Mouse (Mus musculus) MEL (cell line): ENCODE data around the gene Arl3. TPM values are rescaled to one million over a fixed set of nuclear protein-coding genes. Genes with fewer than 3 reads are reported as not detected.
A peak's percentile ranks its signal among the peaks of the same experiment; 100 is the strongest.

Source experiments
- DNase-seq: peaks from one replicate; pipeline ENCODE4 v3.0.0; 2011; ENCODE audit warnings: low read depth, low spot score
- H3K27ac ChIP-seq: 2 replicates; pipeline ENCODE4 v1.5.1; 2012; ENCODE audit warnings: low read depth, mild to moderate bottlenecking, control low read depth, low read length, moderate library complexity; ENCODE audit not compliant: control insufficient read depth
- H3K27me3 ChIP-seq, 2 experiments: fragments of 150-350 bp in 1 of 2; sonication (generic) in 1 of 2; 2 replicates each; pipeline ENCODE4 v1.6.1; 2012; ENCODE audit warnings: low read length in 2 of 2, mild to moderate bottlenecking in 2 of 2, improper control_type of control experiment in 1 of 2, moderate library complexity in 1 of 2; ENCODE audit not compliant: insufficient read depth in 2 of 2, control insufficient read depth in 1 of 2
- H3K36me3 ChIP-seq, 2 experiments: 2 replicates each; pipeline ENCODE4 v1.6.1; 2012 to 2014; ENCODE audit warnings: low read length in 2 of 2, improper control_type of control experiment in 1 of 2, inconsistent platforms in 1 of 2, mild to moderate bottlenecking in 1 of 2; ENCODE audit not compliant: insufficient read depth in 2 of 2, control insufficient read depth in 1 of 2
- H3K4me1 ChIP-seq, 2 experiments: fragments of 150-350 bp in 1 of 2; sonication (generic) in 1 of 2; 2 replicates each; pipeline ENCODE4 v1.6.1; 2012; ENCODE audit warnings: low read length in 2 of 2, improper control_type of control experiment in 1 of 2, mild to moderate bottlenecking in 1 of 2; ENCODE audit not compliant: insufficient read depth in 2 of 2, control insufficient read depth in 1 of 2
- H3K4me3 ChIP-seq, 2 experiments: fragments of 150-350 bp in 1 of 2; sonication (generic) in 1 of 2; 2 replicates each; pipeline ENCODE4 v1.5.1; 2012; ENCODE audit warnings: low read depth in 2 of 2, low read length in 2 of 2, mild to moderate bottlenecking in 2 of 2, moderate library complexity in 2 of 2, control low read depth in 1 of 2, improper control_type of control experiment in 1 of 2; ENCODE audit not compliant: control insufficient read depth in 1 of 2, insufficient read depth in 1 of 2
- H3K79me2 ChIP-seq: 2 replicates; pipeline ENCODE4 v1.6.1; 2012; ENCODE audit warnings: mild to moderate bottlenecking, low read length, moderate library complexity; ENCODE audit not compliant: control insufficient read depth, poor library complexity, insufficient read depth
- H3K9ac ChIP-seq: 2 replicates; pipeline ENCODE4 v1.6.1; 2012; ENCODE audit warnings: low read depth, mild to moderate bottlenecking, control low read depth, low read length, moderate library complexity; ENCODE audit not compliant: control insufficient read depth, poor library complexity, severe bottlenecking
- H3K9me3 ChIP-seq: fragments of 150-350 bp; sonication (generic); replicated peaks from 2 replicates; pipeline ENCODE4 v1.6.1; 2012; ENCODE audit warnings: mild to moderate bottlenecking, low read length, improper control_type of control experiment, moderate library complexity; ENCODE audit not compliant: insufficient read depth
- BHLHE40 ChIP-seq: IDR thresholded peaks from 2 replicates; pipeline ENCODE4 v1.6.1; 2012; ENCODE audit warnings: low read depth, mild to moderate bottlenecking, inconsistent platforms, low read length, improper control_type of control experiment, borderline replicate concordance
- CHD1 ChIP-seq: IDR thresholded peaks from 2 replicates; pipeline ENCODE4 v1.6.1; 2012; ENCODE audit warnings: low read depth, mild to moderate bottlenecking, inconsistent platforms, low read length, improper control_type of control experiment
- CTCF ChIP-seq, 3 experiments: IDR thresholded peaks in 2 of 3; conservative IDR thresholded peaks in 1 of 3; 2 replicates each; pipeline ENCODE4 v1.5.1; 2011 to 2012; ENCODE audit warnings: low read length in 3 of 3, low read depth in 2 of 3, mild to moderate bottlenecking in 2 of 3, improper control_type of control experiment in 1 of 3, inconsistent platforms in 1 of 3, mixed read lengths in 1 of 3, moderate library complexity in 1 of 3; ENCODE audit not compliant: control insufficient read depth in 1 of 3, insufficient read depth in 1 of 3, poor library complexity in 1 of 3, severe bottlenecking in 1 of 3
- EP300 ChIP-seq, 2 experiments: IDR thresholded peaks; 2 replicates each; pipeline ENCODE4 v1.6.1; 2011; ENCODE audit warnings: improper control_type of control experiment in 2 of 2, low read length in 2 of 2, low read depth in 1 of 2, mild to moderate bottlenecking in 1 of 2
- GATA1 ChIP-seq: IDR thresholded peaks from 2 replicates; pipeline ENCODE4 v1.6.1; 2011; ENCODE audit warnings: low read depth, low read length, improper control_type of control experiment
- HCFC1 ChIP-seq: IDR thresholded peaks from 2 replicates; pipeline ENCODE4 v1.6.1; 2012; ENCODE audit warnings: low read depth, mild to moderate bottlenecking, inconsistent platforms, low read length, improper control_type of control experiment, moderate library complexity
- JUND ChIP-seq: IDR thresholded peaks from 2 replicates; pipeline ENCODE4 v1.6.1; 2011; ENCODE audit warnings: low read depth, mild to moderate bottlenecking, improper control_type of control experiment, low read length
- MAX ChIP-seq: IDR thresholded peaks from 2 replicates; pipeline ENCODE4 v1.6.1; 2011; ENCODE audit warnings: low read length, improper control_type of control experiment
- MAZ ChIP-seq: IDR thresholded peaks from 2 replicates; pipeline ENCODE4 v1.6.1; 2012; ENCODE audit warnings: low read depth, mild to moderate bottlenecking, inconsistent platforms, low read length, improper control_type of control experiment
- MEF2A ChIP-seq: IDR thresholded peaks from 2 replicates; pipeline ENCODE4 v1.6.1; 2014; ENCODE audit warnings: low read depth, mild to moderate bottlenecking, inconsistent platforms, low read length, improper control_type of control experiment; ENCODE audit not compliant: poor library complexity, insufficient replicate concordance, severe bottlenecking; ENCODE audit errors: extremely low read depth
- MYB ChIP-seq: IDR thresholded peaks from 2 replicates; pipeline ENCODE4 v1.6.1; 2011; ENCODE audit warnings: mild to moderate bottlenecking, low read depth, low read length, improper control_type of control experiment
- NELFE ChIP-seq: IDR thresholded peaks from 2 replicates; pipeline ENCODE4 v1.6.1; 2011; ENCODE audit warnings: low read depth, low read length, improper control_type of control experiment
- NRF1 ChIP-seq: IDR thresholded peaks from 2 replicates; pipeline ENCODE4 v1.6.1; 2014; ENCODE audit warnings: low read depth, mild to moderate bottlenecking, inconsistent platforms, low read length, improper control_type of control experiment, moderate library complexity; ENCODE audit not compliant: poor library complexity, insufficient read depth, severe bottlenecking
- POLR2A ChIP-seq, 2 experiments: IDR thresholded peaks; 2 replicates each; pipeline ENCODE4 v1.6.1; 2011 to 2012; ENCODE audit warnings: low read length in 2 of 2, mild to moderate bottlenecking in 2 of 2, control low read depth in 1 of 2, improper control_type of control experiment in 1 of 2, low read depth in 1 of 2, moderate library complexity in 1 of 2; ENCODE audit not compliant: control insufficient read depth in 1 of 2, insufficient read depth in 1 of 2, poor library complexity in 1 of 2
- POLR2AphosphoS5 ChIP-seq: IDR thresholded peaks from 2 replicates; pipeline ENCODE4 v1.6.1; 2012; ENCODE audit warnings: low read depth, borderline replicate concordance, mild to moderate bottlenecking, inconsistent platforms, low read length, moderate library complexity, mixed read lengths
- RAD21 ChIP-seq: IDR thresholded peaks from 2 replicates; pipeline ENCODE4 v1.6.1; 2011; ENCODE audit warnings: mild to moderate bottlenecking, low read depth, low read length, improper control_type of control experiment
- RCOR1 ChIP-seq: IDR thresholded peaks from 2 replicates; pipeline ENCODE4 v1.6.1; 2012; ENCODE audit warnings: low read depth, mild to moderate bottlenecking, inconsistent platforms, low read length, improper control_type of control experiment
- TAL1 ChIP-seq: IDR thresholded peaks from 2 replicates; pipeline ENCODE4 v1.6.1; 2012; ENCODE audit warnings: mild to moderate bottlenecking, inconsistent platforms, low read length, moderate library complexity, mixed read lengths
- TBP ChIP-seq: IDR thresholded peaks from 2 replicates; pipeline ENCODE4 v1.8.0; 2011; ENCODE audit warnings: low read depth, low read length, improper control_type of control experiment
- TCF12 ChIP-seq: IDR thresholded peaks from 2 replicates; pipeline ENCODE4 v1.6.1; 2014; ENCODE audit warnings: low read depth, mild to moderate bottlenecking, inconsistent platforms, low read length, improper control_type of control experiment, moderate library complexity
- UBTF ChIP-seq: IDR thresholded peaks from 2 replicates; pipeline ENCODE4 v1.6.1; 2012; ENCODE audit warnings: low read depth, mild to moderate bottlenecking, inconsistent platforms, low read length, improper control_type of control experiment, moderate library complexity, borderline replicate concordance; ENCODE audit not compliant: insufficient read depth
- USF1 ChIP-seq: IDR thresholded peaks from 2 replicates; pipeline ENCODE4 v1.6.1; 2014; ENCODE audit warnings: low read depth, mild to moderate bottlenecking, inconsistent platforms, low read length, improper control_type of control experiment, moderate library complexity
- USF2 ChIP-seq, 2 experiments: IDR thresholded peaks; 2 replicates each; pipeline ENCODE4 v1.6.1; 2011 to 2012; ENCODE audit warnings: improper control_type of control experiment in 2 of 2, low read length in 2 of 2, borderline replicate concordance in 1 of 2, inconsistent platforms in 1 of 2, low read depth in 1 of 2, mild to moderate bottlenecking in 1 of 2; ENCODE audit not compliant: insufficient read depth in 1 of 2
- ZKSCAN1 ChIP-seq: IDR thresholded peaks from 2 replicates; pipeline ENCODE4 v1.6.1; 2012; ENCODE audit warnings: low read depth, mild to moderate bottlenecking, inconsistent platforms, low read length, improper control_type of control experiment, moderate library complexity
- polyA plus RNA-seq, 2 experiments: library from polyadenylated mRNA; stranded (reverse) in 1 of 2; unstranded in 1 of 2; fragments of >175 nt in 1 of 2; fragments of >200 nt in 1 of 2; gene quantifications; 2 replicates each; pipeline versions ENCODE4 v1.2.1 to v1.2.4; 2012; ENCODE audit warnings: low replicate concordance in 2 of 2, low read depth in 1 of 2; ENCODE audit not compliant: insufficient read length in 2 of 2, insufficient read depth in 1 of 2, missing spikeins in 1 of 2
- total RNA-seq: library from RNA; depleted of rRNA; stranded (reverse); fragments of 300-350 nt; gene quantifications from 2 replicates; pipeline ENCODE4 v1.2.3, GENCODE M21; 2012

Arl3 gene
- total and polyA plus RNA-seq, 3 experiments: 62.4 to 123 TPM; not detected in 1

DNA sequence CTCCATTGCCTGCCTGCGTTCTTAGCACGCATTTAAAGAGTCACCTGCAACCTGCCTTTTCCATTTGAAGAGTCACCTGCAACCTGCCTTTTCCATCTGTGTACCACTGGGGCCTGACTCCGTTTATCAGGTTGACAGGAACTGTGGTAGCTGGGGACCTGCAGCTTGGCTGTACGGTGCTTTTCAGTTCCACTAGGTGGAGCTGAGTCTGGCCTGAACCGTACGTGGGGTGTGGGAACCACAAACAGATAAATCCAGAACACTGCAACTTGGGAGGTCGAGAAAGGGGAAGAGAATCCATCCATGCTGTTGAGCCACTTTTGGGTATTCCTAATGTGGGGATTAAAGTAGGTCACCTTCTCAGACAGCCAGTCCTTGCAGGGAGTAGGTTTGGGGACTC, 34.4 kb upstream of the Arl3 start (continued):
- no peak for TF ChIP-seq TAL1
- TF ChIP-seq TBP: 0 out of 2 replicates have a peak, but pooled peaks have one; percentile 32
- TF ChIP-seq ZKSCAN1: no peak
- TF ChIP-seq RAD21: peak; percentile 26
- no peak for TF ChIP-seq BHLHE40
- TF ChIP-seq TCF12: no peak
- no peak for TF ChIP-seq USF2 (IDR thresholded peaks at IDR 0.05; ENCODE audit: borderline replicate concordance in 1 of 2, insufficient read depth in 1 of 2, low read depth in 1 of 2, low read length in 2 of 2)
- TF ChIP-seq NRF1: no peak

DNA sequence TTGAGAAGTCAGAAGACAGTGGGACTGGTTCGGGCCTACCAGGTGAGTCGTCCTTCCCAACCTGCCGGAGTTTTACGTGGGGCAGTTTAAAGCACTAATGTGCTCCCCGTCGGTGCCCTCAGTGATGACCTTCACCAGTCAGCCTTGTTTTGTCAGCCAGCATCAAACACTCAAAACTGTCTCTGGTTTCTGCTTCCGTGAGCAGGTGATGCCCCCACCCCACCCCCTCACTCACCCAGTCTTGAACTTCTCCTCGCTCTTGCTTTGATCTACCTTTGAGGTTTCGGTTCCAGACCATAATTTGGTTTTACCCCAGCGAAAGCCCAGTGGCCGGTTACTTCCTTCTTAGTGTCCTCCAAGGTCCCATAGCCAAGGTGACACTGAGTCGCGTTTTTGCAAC, 33.7 kb upstream of the Arl3 start:
- Histone ChIP-seq H3K27ac (no peak overlapping the region), H3K27me3 (no peaks in the 10 kb centered on the region), H3K9me3 (no peaks in the 10 kb centered on the region), H3K36me3 (peaks cover 6 to 7% of the 10 kb centered on the region in 2 experiments; a peak in 3 of 4 replicates), H3K79me2 (peaks cover 18% of the 10 kb centered on the region), H3K9ac (no peak overlapping the region), H3K4me1 (peaks cover 5 to 14% of the 10 kb centered on the region in 2 experiments; a peak in 2 of 4 replicates), H3K4me3 (no peak overlapping the region)
- DNase-seq: no peak
- TF ChIP-seq MEF2A (no peak), POLR2AphosphoS5 (no peak), UBTF (no peak), USF1 (no peak), CTCF (IDR thresholded peaks at IDR 0.05 in 2 of 3, conservative IDR thresholded peaks at IDR 0.05 in 1 of 3; ENCODE audit: control insufficient read depth in 1 of 3, insufficient read depth in 1 of 3, low read depth in 2 of 3, low read length in 3 of 3, poor library complexity in 1 of 3, severe bottlenecking in 1 of 3) (no peak), MAZ (no peak), JUND (no peak), POLR2A (IDR thresholded peaks at IDR 0.05; ENCODE audit: control insufficient read depth in 1 of 2, insufficient read depth in 1 of 2, low read depth in 1 of 2, low read length in 2 of 2, poor library complexity in 1 of 2) (no peak), NRF1 (no peak)

DNA sequence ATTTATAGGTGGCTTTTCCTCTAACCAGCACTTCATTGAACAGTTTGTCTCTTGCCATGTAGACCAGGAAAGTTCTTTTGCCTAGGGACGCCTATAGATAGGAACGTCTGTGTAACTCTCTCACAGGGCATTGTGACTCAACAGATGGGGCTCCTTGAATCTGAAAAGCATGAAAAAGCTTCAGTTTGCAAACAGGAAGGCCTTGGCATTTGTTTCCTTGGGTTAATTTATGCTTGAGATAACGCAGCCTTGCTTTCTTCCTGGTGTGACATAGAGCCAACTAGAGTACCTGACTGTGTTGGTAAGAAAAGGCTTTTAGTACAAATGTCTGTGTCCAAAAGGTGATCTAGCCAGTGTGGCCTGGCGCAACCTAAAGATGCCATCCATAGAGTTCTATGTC, 29.4 kb upstream of the Arl3 start:
- TF ChIP-seq NELFE: no peak
- no peak for TF ChIP-seq MAX
- TF ChIP-seq RAD21: no peak
- TF ChIP-seq MAZ: no peak
- TF ChIP-seq GATA1: no peak
- TF ChIP-seq EP300 (IDR thresholded peaks at IDR 0.05; ENCODE audit: low read depth in 1 of 2, low read length in 2 of 2): no peak
- TF ChIP-seq CHD1: no peak
- TF ChIP-seq TBP: no peak
- TF ChIP-seq MYB: no peak
- no peak for TF ChIP-seq JUND
- no peak for TF ChIP-seq RCOR1
- no peak for TF ChIP-seq HCFC1
- no peaks in the 10 kb centered on the region for H3K27me3 ChIP-seq
- H3K4me1 ChIP-seq: peaks cover 2 to 23% of the 10 kb centered on the region in 2 experiments
- no peak overlapping the region for H3K4me3 ChIP-seq
- no peak overlapping the region for H3K27ac ChIP-seq
- no peaks in the 10 kb centered on the region for H3K9me3 ChIP-seq
- no peak for DNase-seq
- no peak overlapping the region for H3K9ac ChIP-seq
- peaks cover 4 to 21% of the 10 kb centered on the region in 2 experiments; a peak in 3 of 4 replicates for H3K36me3 ChIP-seq
- H3K79me2 ChIP-seq: peaks cover 41% of the 10 kb centered on the region
